Mouse (Mus musculus): ENCODE measurements around the gene Ddx50.

DNA sequence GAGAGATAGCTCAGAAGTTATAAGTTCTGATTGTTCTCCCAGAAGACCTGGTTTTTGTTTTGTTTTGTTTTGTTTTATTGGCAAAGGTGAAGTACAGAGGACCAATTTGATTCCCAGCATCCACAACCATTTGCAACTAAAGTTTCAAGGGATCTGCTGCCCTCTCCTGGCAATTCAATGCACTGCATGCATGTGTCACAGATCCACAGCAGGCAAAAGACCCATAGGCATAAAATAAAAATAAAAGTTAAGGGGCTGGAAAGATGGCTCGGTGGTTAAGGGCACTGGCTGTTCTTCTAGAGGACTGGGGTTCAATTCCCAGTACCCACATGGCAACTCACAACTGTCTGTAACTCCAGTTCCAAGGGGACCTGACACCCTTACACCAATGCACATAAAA lies 28.8 kb upstream of the Ddx50 start:
- no peak for TF ChIP-seq POLR2A (IDR thresholded peaks at IDR 0.05; ENCODE audit: borderline replicate concordance, low read depth, low read length)
- no peak for TF ChIP-seq CTCF (IDR thresholded peaks at IDR 0.05; ENCODE audit: low read depth, low read length)

All from bone marrow macrophage, adult 2 months (primary cell).